Mouse (Mus musculus): Measurements from ENCODE around the gene Ctnna2.

Gene Ctnna2

GRCm38 (mm10) chr6:77582568-77582967 is 396.9 kb downstream of the Ctnna2 start:
- no peak for DNase-seq (ENCODE audit: low spot score)

- no peak for DNase-seq (ENCODE audit: low spot score)
Measured at GRCm38 (mm10) chr6:77580926-77581325, 398.6 kb downstream of the Ctnna2 start.

- no peak for DNase-seq (ENCODE audit: low spot score)
Measured at GRCm38 (mm10) chr6:77578612-77579011, 400.9 kb downstream of the Ctnna2 start.

GRCm38 (mm10) chr6:77577585-77577984 is 401.9 kb downstream of the Ctnna2 start:
- no peak for DNase-seq (ENCODE audit: low spot score)

- DNase-seq (ENCODE audit: low spot score): no peak
Measured at GRCm38 (mm10) chr6:77572614-77573013, 406.9 kb downstream of the Ctnna2 start.

- DNase-seq (ENCODE audit: low spot score): no peak
Measured at GRCm38 (mm10) chr6:77569851-77570250, 409.6 kb downstream of the Ctnna2 start.

GRCm38 (mm10) chr6:77556181-77556580 is 423.3 kb downstream of the Ctnna2 start:
- DNase-seq (ENCODE audit: low spot score): no peak

GRCm38 (mm10) chr6:77537055-77537807 is 442.3 kb downstream of the Ctnna2 start:
- no peak for DNase-seq (ENCODE audit: low spot score)

GRCm38 (mm10) chr6:77527636-77528035 is 451.9 kb downstream of the Ctnna2 start:
- DNase-seq (ENCODE audit: low spot score): no peak

- no peak for DNase-seq (ENCODE audit: low spot score)
Measured at GRCm38 (mm10) chr6:77521836-77522235, 457.7 kb downstream of the Ctnna2 start.

- no peak for DNase-seq (ENCODE audit: low spot score)
Measured at GRCm38 (mm10) chr6:77516515-77516914, 463.0 kb downstream of the Ctnna2 start.

GRCm38 (mm10) chr6:77511805-77512204 is 467.7 kb downstream of the Ctnna2 start:
- DNase-seq (ENCODE audit: low spot score): no peak

GRCm38 (mm10) chr6:77491721-77492120 is 487.8 kb downstream of the Ctnna2 start:
- no peak for DNase-seq (ENCODE audit: low spot score)

GRCm38 (mm10) chr6:77486658-77487057 is 492.8 kb downstream of the Ctnna2 start:
- no peak for DNase-seq (ENCODE audit: low spot score)

- no peak for DNase-seq (ENCODE audit: low spot score)
Measured at GRCm38 (mm10) chr6:77482081-77482480, 497.4 kb downstream of the Ctnna2 start.

GRCm38 (mm10) chr6:77475354-77475753 is 504.1 kb downstream of the Ctnna2 start:
- no peak for DNase-seq (ENCODE audit: low spot score)

GRCm38 (mm10) chr6:77473256-77473655 is 506.2 kb downstream of the Ctnna2 start:
- no peak for DNase-seq (ENCODE audit: low spot score)

- no peak for DNase-seq (ENCODE audit: low spot score)
Measured at GRCm38 (mm10) chr6:77468058-77468457, 511.4 kb downstream of the Ctnna2 start.

GRCm38 (mm10) chr6:77462737-77463136 is 516.8 kb downstream of the Ctnna2 start:
- no peak for DNase-seq (ENCODE audit: low spot score)

GRCm38 (mm10) chr6:77457919-77458318 is 521.6 kb downstream of the Ctnna2 start:
- DNase-seq (ENCODE audit: low spot score): no peak

- DNase-seq (ENCODE audit: low spot score): no peak
Measured at GRCm38 (mm10) chr6:77446861-77447260, 532.6 kb downstream of the Ctnna2 start.

- no peak for DNase-seq (ENCODE audit: low spot score)
Measured at GRCm38 (mm10) chr6:77443906-77444305, 535.6 kb downstream of the Ctnna2 start.

GRCm38 (mm10) chr6:77441051-77441450 is 538.4 kb downstream of the Ctnna2 start:
- DNase-seq (ENCODE audit: low spot score): no peak

GRCm38 (mm10) chr6:77430381-77430780 is 549.1 kb downstream of the Ctnna2 start:
- no peak for DNase-seq (ENCODE audit: low spot score)
